Mouse (Mus musculus) cortical plate, adult 2 months (tissue): ENCODE data around the gene Clec1a. TPM values are rescaled to one million over a fixed set of nuclear protein-coding genes. Genes with fewer than 3 reads are reported as not detected.

Experiments
- H3K27ac ChIP-seq: fragments of 200-500 bp; 2 replicates; pipeline ENCODE4 v1.5.1; 2012; ENCODE audit warnings: low read length, control low read depth, inconsistent platforms; ENCODE audit not compliant: insufficient read depth
- H3K4me1 ChIP-seq: fragments of 200-500 bp; 2 replicates; pipeline ENCODE4 v1.6.1; 2011; ENCODE audit warnings: low read length; ENCODE audit not compliant: control insufficient read depth, insufficient read depth
- H3K4me3 ChIP-seq: fragments of 200-500 bp; 2 replicates; pipeline ENCODE4 v1.5.1; 2011; ENCODE audit warnings: mild to moderate bottlenecking, low read length, control low read depth; ENCODE audit not compliant: insufficient read depth
- CTCF ChIP-seq: fragments of 200-500 bp; IDR thresholded peaks from 2 replicates; pipeline ENCODE4 v1.5.1; 2011; ENCODE audit warnings: mild to moderate bottlenecking, control low read depth, low read length; ENCODE audit not compliant: insufficient read depth; ENCODE audit errors: extremely low read depth
- POLR2A ChIP-seq: fragments of 200-500 bp; IDR thresholded peaks from 2 replicates; pipeline ENCODE4 v1.6.1; 2011; ENCODE audit warnings: mild to moderate bottlenecking, low read length, control low read depth; ENCODE audit not compliant: insufficient read depth; ENCODE audit errors: extremely low read depth
- polyA plus RNA-seq: library from polyadenylated mRNA; depleted of rRNA; stranded (reverse); fragments of >200 nt; gene quantifications from 2 replicates; pipeline ENCODE4 v1.2.3, GENCODE M21; 2012

The Clec1a gene
- polyA plus RNA-seq, 1 experiment, result 0.73 TPM

- H3K4me3 ChIP-seq, result no peak within 1 kb of the TSS
- H3K27ac ChIP-seq, result no peak within 1 kb of the TSS
- TF ChIP-seq POLR2A, result no peak
- TF ChIP-seq CTCF, result no peak
Measured at GRCm38 (mm10) chr6:129408562-129408961, 43.2 kb downstream of the Clec1a start, which contains the start of gene Clec9a. Gene Clec9a (plus strand): TSS chr6:129408862.

GRCm38 (mm10) chr6:129407324-129407723 is 44.5 kb downstream of the Clec1a start:
- Histone ChIP-seq H3K27ac (no peak overlapping the region), H3K4me3 (no peak overlapping the region), H3K4me1 (no peaks in the 10 kb centered on the region)
- TF ChIP-seq POLR2A, result no peak
- no peak for TF ChIP-seq CTCF

More at GRCm38 (mm10) chr6:129408562-129408961, 43.2 kb downstream of the Clec1a start, which contains the start of gene Clec9a:
- no peaks in the 10 kb centered on the region for H3K4me1 ChIP-seq

GRCm38 (mm10) chr6:129405999-129406398 is 45.8 kb downstream of the Clec1a start:
- Histone ChIP-seq H3K4me3 (no peak overlapping the region), H3K4me1 (no peaks in the 10 kb centered on the region)
- TF ChIP-seq POLR2A (no peak), CTCF (no peak)

GRCm38 (mm10) chr6:129403391-129403790 is 48.4 kb downstream of the Clec1a start:
- no peak overlapping the region for H3K4me3 ChIP-seq
- no peaks in the 10 kb centered on the region for H3K4me1 ChIP-seq
- TF ChIP-seq POLR2A, result no peak
- no peak for TF ChIP-seq CTCF
- no peak overlapping the region for H3K27ac ChIP-seq

More at GRCm38 (mm10) chr6:129405999-129406398, 45.8 kb downstream of the Clec1a start:
- H3K27ac ChIP-seq, result no peak overlapping the region

DNA sequence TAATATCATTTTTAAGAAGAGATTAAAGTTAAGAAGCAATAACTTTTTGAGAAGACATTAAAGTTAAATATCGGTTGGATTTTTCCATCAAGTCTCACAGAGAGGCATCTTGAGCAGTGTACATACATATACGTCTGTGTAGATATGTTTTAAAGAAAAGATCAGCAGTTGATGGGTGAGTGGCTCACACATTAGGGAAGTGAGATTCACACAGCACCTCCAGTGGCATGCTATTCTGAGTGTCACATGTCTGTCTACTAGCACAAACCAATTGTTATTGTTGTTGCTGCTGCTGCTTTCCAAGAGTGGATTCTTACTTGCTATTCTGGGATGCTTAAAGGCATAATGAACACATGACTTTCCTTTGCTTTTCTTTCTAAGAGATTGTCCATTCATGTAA is 49.4 kb downstream of the Clec1a start:
- TF ChIP-seq POLR2A (no peak), CTCF (no peak)
- no peak overlapping the region for H3K27ac ChIP-seq
- no peaks in the 10 kb centered on the region for H3K4me1 ChIP-seq
- no peak overlapping the region for H3K4me3 ChIP-seq

GRCm38 (mm10) chr6:129399945-129400344 is 51.9 kb downstream of the Clec1a start:
- H3K27ac ChIP-seq, result no peak overlapping the region
- TF ChIP-seq POLR2A (no peak), CTCF (no peak)
- no peaks in the 10 kb centered on the region for H3K4me1 ChIP-seq
- H3K4me3 ChIP-seq, result no peak overlapping the region

GRCm38 (mm10) chr6:129396997-129397396 is 54.8 kb downstream of the Clec1a start, which contains the start of gene Clec1b:
Gene Clec1b (plus strand): TSS chr6:129397297.
- no peak within 1 kb of the TSS for H3K4me3 ChIP-seq
- H3K27ac ChIP-seq, result no peak within 1 kb of the TSS
- no peaks in the 10 kb centered on the region for H3K4me1 ChIP-seq
- no peak for TF ChIP-seq CTCF
- no peak for TF ChIP-seq POLR2A

DNA sequence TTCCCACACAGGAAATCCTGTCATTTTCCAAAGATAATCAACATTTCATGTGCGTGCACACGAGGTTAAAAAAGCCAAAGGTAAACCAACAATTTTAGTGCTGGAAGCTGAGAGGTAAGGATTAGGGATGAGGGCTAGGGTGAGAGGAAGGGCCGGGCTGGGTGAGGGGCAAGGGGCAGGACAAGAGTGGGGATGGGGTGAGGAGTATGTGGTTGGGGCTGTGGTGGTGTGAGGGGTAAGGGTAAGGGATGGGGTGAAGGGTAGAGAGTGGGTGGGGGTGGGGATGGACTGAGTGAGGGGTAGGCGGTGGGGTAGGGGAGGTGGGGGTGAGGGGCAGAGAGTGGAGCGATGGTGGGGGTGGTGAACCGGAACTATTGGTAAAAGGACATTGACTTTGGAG is 58.1 kb downstream of the Clec1a start:
- no peak overlapping the region for H3K27ac ChIP-seq
- TF ChIP-seq CTCF (no peak), POLR2A (no peak)
- H3K4me3 ChIP-seq, result no peak overlapping the region

GRCm38 (mm10) chr6:129393087-129393720 is 58.6 kb downstream of the Clec1a start:
- Histone ChIP-seq H3K27ac (no peak overlapping the region), H3K4me1 (no peaks in the 10 kb centered on the region), H3K4me3 (no peak overlapping the region)
- TF ChIP-seq POLR2A, result no peak
- TF ChIP-seq CTCF, result no peak

More for the DNA sequence above, 58.1 kb downstream of the Clec1a start:
- H3K4me1 ChIP-seq, result no peaks in the 10 kb centered on the region

DNA sequence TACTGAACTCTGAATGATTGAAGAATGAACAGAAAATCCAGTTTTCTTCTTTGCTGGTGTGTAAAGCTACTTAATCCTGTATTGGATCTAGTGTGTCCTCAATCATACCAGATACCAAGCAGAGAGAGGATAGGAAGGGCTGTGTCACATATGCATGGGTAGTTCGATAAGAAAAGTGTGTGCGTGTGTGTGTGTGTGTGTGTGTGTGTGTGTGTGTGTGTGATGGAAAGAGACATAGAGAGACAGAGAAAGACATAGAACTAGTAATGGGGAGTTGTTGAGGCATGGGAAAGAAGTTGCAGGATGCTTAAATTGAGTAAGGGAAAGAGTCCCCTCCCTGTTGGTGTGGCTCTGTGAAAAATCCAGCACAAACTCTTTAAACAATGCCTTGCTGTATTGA is 66.0 kb downstream of the Clec1a start, which contains the start of gene Clec12b:
Gene Clec12b (minus strand): TSS at position 101 of the 400 bp plus-strand sequence.
- H3K4me3 ChIP-seq, result no peak within 1 kb of the TSS
- no peak for TF ChIP-seq CTCF
- no peak for TF ChIP-seq POLR2A
- H3K27ac ChIP-seq, result no peak within 1 kb of the TSS
- no peaks in the 10 kb centered on the region for H3K4me1 ChIP-seq
